Mouse (Mus musculus) cerebellum, adult 2 months (tissue): Measurements from ENCODE around the gene Qrich1.
A peak's percentile ranks its signal among the peaks of the same experiment; 100 is the strongest.

Source experiments
- CTCF ChIP-seq: fragments of 200-500 bp; IDR thresholded peaks from 2 replicates; pipeline ENCODE4 v1.5.1; 2011; ENCODE audit warnings: low read depth, mild to moderate bottlenecking, control low read depth, low read length, moderate library complexity, borderline replicate concordance; ENCODE audit not compliant: insufficient read depth
- POLR2A ChIP-seq: fragments of 200-500 bp; IDR thresholded peaks from 2 replicates; pipeline ENCODE4 v1.6.1; 2011; ENCODE audit warnings: low read length, control low read depth, borderline replicate concordance; ENCODE audit not compliant: insufficient read depth

- TF ChIP-seq POLR2A: peak; percentile 66; the same call in 1 of the 2 replicates
- no peak for TF ChIP-seq CTCF
Measured at GRCm38 (mm10) chr9:108578545-108579343, 62.1 kb downstream of the Qrich1 start, which contains the start of gene Wdr6.
